Mouse (Mus musculus) C3H10T1/2 (cell line): ENCODE data around the gene Zfp462. TPM values are rescaled to one million over a fixed set of nuclear protein-coding genes. Genes with fewer than 3 reads are reported as not detected.

Experiments
- polyA plus RNA-seq, 2 experiments: library from polyadenylated mRNA; unstranded; fragments of >200 nt; fragmentation: generic; extraction: Trizol; gene quantifications; one replicate each; pipeline ENCODE4 v1.2.1; 2012; ENCODE audit warnings: missing spikeins in 2 of 2

Gene Zfp462
- polyA plus RNA-seq, result 1 to 10 TPM in 1 of 2 experiments, under 1 TPM in 1; 0.35 to 3.1 TPM

GRCm38 (mm10) chr4:54944921-54945430, at the start of gene Zfp462:
Gene Zfp462 (plus strand): TSS chr4:54945048.

